Mouse (Mus musculus) liver, embryonic 16.5 days (tissue): ENCODE results near the gene Gm2174. TPM values are rescaled to one million over a fixed set of nuclear protein-coding genes. Genes with fewer than 3 reads are reported as not detected.

Experiments used
- ATAC-seq: fragments of 200-750 bp; cut with Nextera tagmentation; 2 replicates; pipeline ENCODE4 v1.8.0; 2017; ENCODE audit warnings: low read depth, mild to moderate bottlenecking, moderate number of reproducible peaks, moderate library complexity
- H3K27ac ChIP-seq: fragments of 300-500 bp; sonication (generic); 2 replicates; pipeline ENCODE4 v1.5.1; 2014; ENCODE audit warnings: mild to moderate bottlenecking, low read length
- H3K27me3 ChIP-seq: fragments of 300-500 bp; sonication (generic); 2 replicates; pipeline ENCODE4 v1.6.1; 2014; ENCODE audit warnings: low read depth, low read length, mixed read lengths; ENCODE audit not compliant: control insufficient read depth, insufficient read depth
- H3K36me3 ChIP-seq: fragments of 300-500 bp; sonication (generic); 2 replicates; pipeline ENCODE4 v1.6.1; 2014; ENCODE audit warnings: mild to moderate bottlenecking; ENCODE audit not compliant: control insufficient read depth, insufficient read depth
- H3K4me1 ChIP-seq: fragments of 300-500 bp; sonication (generic); 2 replicates; pipeline ENCODE4 v1.6.1; 2014; ENCODE audit warnings: low read depth, low read length, mixed read lengths; ENCODE audit not compliant: control insufficient read depth
- H3K4me2 ChIP-seq: fragments of 300-500 bp; sonication (generic); 2 replicates; pipeline ENCODE4 v1.6.1; 2014; ENCODE audit warnings: low read depth, low read length, mixed read lengths
- H3K4me3 ChIP-seq: fragments of 300-500 bp; sonication (generic); 2 replicates; pipeline ENCODE4 v1.5.1; 2014; ENCODE audit warnings: low read depth, mild to moderate bottlenecking, low read length
- H3K9ac ChIP-seq: fragments of 300-500 bp; sonication (generic); 2 replicates; pipeline ENCODE4 v1.6.1; 2014; ENCODE audit warnings: low read depth, low read length
- H3K9me3 ChIP-seq: fragments of 300-500 bp; sonication (generic); replicated peaks from 2 replicates; pipeline ENCODE4 v1.6.1; 2016; ENCODE audit warnings: low read length; ENCODE audit not compliant: control insufficient read depth
- WGBS: fragments of 180-500 bp; shearing (Covaris S2); extraction: QIAGEN DNeasy Blood & Tissue Kit; methylation state at CpG from one replicate; pipeline ENCODE4 v1.1.7; 2014; ENCODE audit not compliant: insufficient replicate concordance; 5-methylcytosine and 5-hydroxymethylcytosine counted together
- polyA plus RNA-seq: library from polyadenylated mRNA; unstranded; fragments of >200 nt; fragmentation: Nextera tagmentation; extraction: Ambion mirVana; gene quantifications from 2 replicates; pipeline ENCODE4 v1.2.1, GENCODE M21; 2015

Gm2174 gene
- polyA plus RNA-seq, 1 experiment from 2014 or later, result 0.91 TPM

DNA sequence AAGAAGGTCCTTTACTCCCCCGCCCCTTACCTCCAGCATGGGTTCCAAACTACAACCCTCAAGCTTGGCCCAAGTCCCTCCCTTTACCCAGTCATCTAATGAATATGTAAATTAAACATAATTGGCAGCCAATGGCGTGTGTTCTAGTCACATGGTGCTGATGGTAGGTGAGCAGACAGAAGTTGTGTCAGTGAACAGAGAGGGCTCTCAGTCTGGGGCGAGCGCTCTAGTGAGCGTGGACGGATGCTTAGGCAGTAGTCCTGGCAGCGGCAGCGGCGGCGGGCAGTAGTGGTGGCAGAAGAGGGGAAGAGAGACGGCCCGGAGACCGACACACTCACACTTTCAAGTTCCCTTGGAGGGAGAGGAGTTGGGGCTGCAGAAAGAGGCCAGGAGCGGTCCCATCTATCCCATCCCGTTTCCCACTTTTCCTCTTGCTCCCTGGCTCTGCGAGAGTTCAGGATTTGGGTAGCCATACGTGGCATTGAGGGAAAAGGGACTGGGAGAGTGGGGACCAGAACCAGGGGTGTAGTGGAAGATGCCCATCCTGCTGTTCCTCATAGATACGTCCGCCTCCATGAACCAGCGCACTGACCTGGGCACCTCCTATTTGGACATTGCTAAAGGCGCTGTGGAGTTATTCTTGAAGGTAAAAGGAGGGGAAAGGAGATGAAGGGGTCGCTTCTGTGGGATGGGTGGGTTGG, 7.1 kb downstream of the Gm2174 start, which contains the start of gene Ints6l:
Ints6l (plus strand) TSS at position 187 of the 701 bp plus-strand sequence.
- peaks cover 8% of the 10 kb centered on the region for H3K4me1 ChIP-seq
- peak within 1 kb of the TSS; percentile 96 for H3K27ac ChIP-seq
- H3K27me3 ChIP-seq, result no peaks in the 10 kb centered on the region
- peak; percentile 80 for ATAC-seq
- WGBS, result 19% methylated on average over 21 of the region's 22 CpGs
- H3K4me2 ChIP-seq, result peak within 1 kb of the TSS; percentile 60
- no peaks in the 10 kb centered on the region for H3K9me3 ChIP-seq
- H3K9ac ChIP-seq, result peak within 1 kb of the TSS; percentile 90
- H3K4me3 ChIP-seq, result peak within 1 kb of the TSS; percentile 75
- no peaks in the 10 kb centered on the region for H3K36me3 ChIP-seq

DNA sequence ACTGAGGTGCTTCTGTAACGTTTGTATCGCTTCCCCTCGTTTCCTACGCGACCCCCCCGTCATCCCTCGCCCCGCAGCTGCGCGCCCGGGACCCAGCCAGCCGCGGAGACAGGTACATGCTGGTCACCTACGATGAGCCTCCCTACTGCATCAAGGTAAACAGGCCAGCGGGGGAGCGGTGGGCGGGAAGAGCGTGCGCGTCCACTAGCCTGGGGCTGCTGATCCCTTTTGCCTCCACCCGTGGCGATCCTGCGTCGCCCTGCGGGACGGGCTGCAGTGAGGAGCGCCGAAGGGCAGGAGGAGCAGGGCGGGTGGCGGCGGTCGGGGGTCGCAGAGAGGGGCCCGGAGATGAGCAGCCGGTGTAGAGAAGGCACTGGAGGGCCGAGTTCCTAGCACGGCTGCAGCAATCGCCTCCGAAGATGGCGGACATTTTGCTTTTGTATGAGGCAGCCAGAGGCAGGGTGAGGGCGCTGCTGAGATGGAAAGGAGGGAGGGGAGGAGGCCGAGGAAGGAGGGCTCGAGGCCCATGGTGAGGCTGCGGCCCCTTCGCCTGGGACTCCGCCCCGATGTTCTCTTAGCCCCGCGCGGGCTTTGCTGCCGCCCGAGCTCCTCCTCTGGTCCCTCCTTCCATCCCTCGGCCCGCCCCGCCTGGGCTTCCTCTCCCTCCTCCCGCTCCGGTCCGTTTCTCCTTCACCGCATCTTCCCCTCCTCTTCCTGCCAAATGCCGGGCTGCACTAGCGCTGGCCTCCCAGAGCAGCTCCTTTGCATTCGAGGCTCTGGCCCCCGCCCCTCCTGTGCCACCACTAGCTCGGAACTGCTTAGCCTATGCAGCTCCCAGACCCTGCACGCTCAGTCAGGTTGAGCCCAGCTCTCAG, 7.8 kb downstream of the Gm2174 start:
- no peaks in the 10 kb centered on the region for H3K9me3 ChIP-seq
- H3K36me3 ChIP-seq, result no peaks in the 10 kb centered on the region
- peak overlapping the region; percentile 60 for H3K4me2 ChIP-seq
- no peaks in the 10 kb centered on the region for H3K27me3 ChIP-seq
- H3K27ac ChIP-seq, result peak overlapping the region; percentile 96
- peak; percentile 88 for ATAC-seq
- peaks cover 8% of the 10 kb centered on the region for H3K4me1 ChIP-seq
- peak overlapping the region; percentile 75 for H3K4me3 ChIP-seq
- WGBS, result 17% methylated on average over 54 of the region's 65 CpGs
- H3K9ac ChIP-seq, result peak overlapping the region; percentile 90

DNA sequence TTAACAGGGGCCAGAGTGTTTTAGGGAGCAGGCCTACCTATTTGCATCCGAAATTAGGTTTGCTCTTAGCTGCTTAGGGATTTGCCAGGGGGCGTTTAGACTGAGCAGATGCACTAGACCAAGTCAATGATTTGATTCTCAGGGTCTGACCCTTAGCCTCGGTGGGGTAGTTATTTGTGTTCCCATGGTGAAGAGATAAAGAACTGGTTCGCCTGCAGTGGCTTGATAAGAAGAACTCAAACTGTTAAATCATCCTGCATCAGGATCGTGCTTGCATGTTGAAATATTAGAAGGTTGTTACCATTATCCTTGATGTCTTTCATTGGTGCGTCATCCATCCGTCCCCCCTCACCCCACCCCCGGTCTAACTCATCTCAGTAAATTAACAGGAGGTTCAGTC, 8.6 kb downstream of the Gm2174 start:
- Histone ChIP-seq H3K9me3 (no peaks in the 10 kb centered on the region), H3K4me3 (peak overlapping the region; percentile 75), H3K27me3 (no peaks in the 10 kb centered on the region), H3K9ac (peak overlapping the region; percentile 73), H3K4me1 (peaks cover 9% of the 10 kb centered on the region), H3K36me3 (no peaks in the 10 kb centered on the region), H3K27ac (peak overlapping the region; percentile 96), H3K4me2 (peak overlapping the region; percentile 60)
- ATAC-seq, result peak; percentile 55
- WGBS, result 18% methylated on average over 8 of the region's 8 CpGs

DNA sequence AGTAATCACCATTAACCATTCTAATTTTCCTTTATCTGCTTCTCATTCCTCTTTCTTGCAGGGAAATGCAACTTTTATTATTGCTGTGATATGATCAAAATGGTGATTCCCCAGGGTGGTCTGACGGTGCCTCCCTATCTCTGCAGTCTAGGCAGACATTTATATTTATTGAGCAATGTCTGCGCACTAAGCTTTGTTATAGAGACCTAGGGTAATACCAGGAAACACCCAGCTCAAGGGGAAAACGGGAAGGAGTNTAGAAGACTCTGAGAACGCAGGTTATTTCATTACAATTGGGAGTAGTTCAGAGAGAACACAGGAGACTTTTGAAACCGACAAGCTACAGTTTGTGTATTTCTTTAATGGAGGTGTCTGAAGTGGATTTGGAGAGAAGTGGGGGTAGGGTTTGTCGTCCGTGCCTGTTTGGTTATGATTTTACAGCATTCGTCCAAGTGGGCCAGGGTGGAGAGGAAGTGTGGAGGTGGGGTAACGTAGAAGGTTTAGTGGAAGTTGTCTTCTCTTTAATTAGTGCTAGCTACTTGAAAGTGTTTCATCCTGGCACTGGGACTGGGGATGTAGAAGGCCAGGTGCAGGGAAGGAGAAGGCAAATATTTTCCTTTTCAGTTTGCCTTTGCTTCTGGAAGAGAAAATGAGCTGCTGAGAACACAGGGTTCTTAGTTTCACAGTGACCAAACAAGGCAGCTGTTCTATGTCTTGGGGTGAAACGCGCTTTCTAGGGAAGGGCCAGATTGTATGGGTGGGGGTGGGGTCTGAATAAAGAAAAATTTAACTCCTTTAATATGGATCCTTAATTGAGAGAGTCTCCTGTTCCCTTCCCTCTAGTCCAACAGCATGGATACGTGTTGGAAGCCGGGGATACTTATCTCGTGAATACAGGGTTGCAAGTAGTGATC, 14.5 kb downstream of the Gm2174 start:
- Histone ChIP-seq H3K4me3 (no peak overlapping the region), H3K9ac (no peak overlapping the region), H3K4me2 (no peak overlapping the region), H3K9me3 (no peaks in the 10 kb centered on the region), H3K4me1 (peaks cover 11% of the 10 kb centered on the region), H3K27me3 (no peaks in the 10 kb centered on the region), H3K36me3 (no peaks in the 10 kb centered on the region), H3K27ac (peak overlapping the region; percentile 19; the same call in 1 of the 2 replicates)
- ATAC-seq, result no peak
- 39% methylated on average over 14 of the region's 14 CpGs for WGBS

DNA sequence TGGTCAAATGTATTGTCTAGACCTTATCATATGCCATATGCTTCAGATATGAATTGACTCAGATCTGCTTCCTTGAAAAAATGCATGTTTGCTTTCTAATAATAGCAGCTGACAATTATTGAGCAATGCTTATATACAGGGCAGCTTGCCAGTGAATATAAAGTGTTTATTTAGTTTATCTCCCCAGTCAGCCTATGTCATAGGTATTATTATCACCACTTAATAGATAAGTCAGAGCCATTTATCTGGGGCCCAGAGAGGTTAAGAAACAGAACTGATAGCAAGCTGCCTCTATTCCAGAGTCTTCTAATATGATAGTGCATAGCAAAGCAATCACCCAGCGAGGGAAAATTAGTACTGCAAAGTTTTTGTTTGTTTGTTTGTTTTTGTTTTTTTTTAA, 17.1 kb downstream of the Gm2174 start:
- H3K27me3 ChIP-seq, result no peaks in the 10 kb centered on the region
- no peaks in the 10 kb centered on the region for H3K9me3 ChIP-seq
- 14% methylated on average over 1 of the region's 1 CpGs for WGBS
- no peak overlapping the region for H3K4me3 ChIP-seq
- no peak overlapping the region for H3K4me2 ChIP-seq
- H3K4me1 ChIP-seq, result peaks cover 11% of the 10 kb centered on the region
- peak; percentile 72 for ATAC-seq
- no peaks in the 10 kb centered on the region; the same call in 1 of the 2 replicates for H3K36me3 ChIP-seq
- H3K9ac ChIP-seq, result no peak overlapping the region
- H3K27ac ChIP-seq, result no peak overlapping the region

DNA sequence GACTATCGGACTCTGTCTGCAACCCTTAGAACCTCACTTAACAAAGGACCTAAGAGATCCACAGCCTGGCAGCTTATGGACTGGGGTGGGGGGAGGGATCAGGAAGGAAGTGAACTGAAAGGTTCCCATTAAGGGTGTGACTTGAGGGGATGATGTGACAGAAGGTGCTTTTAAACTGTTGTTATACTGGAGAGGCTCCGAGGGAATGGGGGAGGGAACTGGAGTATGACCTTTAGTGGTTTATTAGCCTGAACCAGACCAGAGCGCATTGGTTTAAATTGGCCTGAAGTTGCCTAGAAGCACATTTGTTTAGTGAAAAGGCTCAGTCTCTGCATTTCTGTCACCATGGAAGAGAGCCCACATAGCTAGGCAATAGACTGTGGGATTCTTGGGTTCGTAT, 19.9 kb downstream of the Gm2174 start:
- peaks cover 8% of the 10 kb centered on the region for H3K4me1 ChIP-seq
- H3K27me3 ChIP-seq, result no peaks in the 10 kb centered on the region
- H3K4me3 ChIP-seq, result no peak overlapping the region
- H3K9ac ChIP-seq, result no peak overlapping the region
- peaks cover 4% of the 10 kb centered on the region for H3K36me3 ChIP-seq
- no peak overlapping the region for H3K27ac ChIP-seq
- ATAC-seq, result no peak
- 75% methylated on average over 4 of the region's 4 CpGs for WGBS
- H3K9me3 ChIP-seq, result no peaks in the 10 kb centered on the region
- H3K4me2 ChIP-seq, result no peak overlapping the region

DNA sequence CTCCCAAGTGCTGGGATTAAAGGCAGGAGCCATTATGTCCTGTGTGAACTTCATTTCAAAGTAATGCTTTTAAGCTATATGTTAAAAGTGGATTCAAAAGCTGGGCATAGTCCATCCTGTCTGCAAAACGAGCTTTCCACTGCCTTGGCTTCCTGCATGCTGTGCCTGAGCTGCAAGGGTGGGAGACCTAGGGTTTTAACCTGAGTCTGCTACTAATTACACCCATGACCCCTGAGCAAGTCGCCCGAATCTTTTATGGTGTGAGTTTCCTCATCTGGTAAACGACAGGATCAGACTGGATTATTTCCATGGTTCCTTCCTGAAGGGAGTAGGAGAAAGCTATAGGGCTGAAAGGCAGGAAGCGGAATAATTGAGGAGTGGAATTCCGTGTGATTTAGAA, 20.7 kb downstream of the Gm2174 start:
- no peak overlapping the region for H3K27ac ChIP-seq
- no peak overlapping the region for H3K4me2 ChIP-seq
- H3K27me3 ChIP-seq, result no peaks in the 10 kb centered on the region
- ATAC-seq, result no peak
- H3K4me3 ChIP-seq, result no peak overlapping the region
- H3K36me3 ChIP-seq, result peaks cover 4% of the 10 kb centered on the region
- 58% methylated on average over 6 of the region's 6 CpGs for WGBS
- H3K4me1 ChIP-seq, result peaks cover 8% of the 10 kb centered on the region
- no peak overlapping the region for H3K9ac ChIP-seq
- no peaks in the 10 kb centered on the region for H3K9me3 ChIP-seq

DNA sequence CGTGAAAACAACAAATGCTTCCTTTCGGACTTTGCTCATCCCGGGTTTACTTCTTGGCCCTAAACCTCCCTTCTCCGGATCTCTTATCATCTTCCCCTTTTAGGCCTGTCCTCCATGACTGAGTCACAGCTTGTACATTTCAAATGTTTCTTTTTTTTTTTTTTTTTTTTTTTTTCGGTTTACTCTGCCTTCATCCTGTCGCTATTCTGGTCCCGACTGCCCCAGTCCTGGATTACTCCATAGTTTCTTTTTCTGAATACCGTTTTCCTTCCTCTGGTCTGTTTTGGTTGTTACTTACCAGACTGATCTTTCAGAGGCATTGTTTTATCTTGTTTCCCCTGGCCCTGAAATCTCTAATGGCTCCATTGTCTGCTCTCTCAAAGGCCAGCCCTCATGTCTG, 26.3 kb downstream of the Gm2174 start:
- WGBS, result 39% methylated on average over 8 of the region's 8 CpGs
- no peaks in the 10 kb centered on the region for H3K4me1 ChIP-seq
- no peak for ATAC-seq

More for the DNA sequence above, 26.3 kb downstream of the Gm2174 start:
- Histone ChIP-seq H3K9me3 (no peaks in the 10 kb centered on the region), H3K27me3 (no peaks in the 10 kb centered on the region), H3K27ac (no peak overlapping the region), H3K36me3 (peaks cover 4% of the 10 kb centered on the region), H3K9ac (no peak overlapping the region), H3K4me3 (no peak overlapping the region), H3K4me2 (no peak overlapping the region)
